23 mouse cellular contexts compared by ENCODE assay signal in genomic region chr1:141104633-141105032, GRCm38 (mm10).
"Had no signal": no experiment of that assay in that cellular context is flagged by ENCODE, and none has a peak within 500 bp of the region (broad histone marks: within the 10 kb centered on the region; RNA-seq: fewer than 3 reads in every experiment).

No protein-coding gene starts in this region.

- DNase-seq: cerebellum, adult 8-10 months; cerebellum, adult 9-10 months; cerebellum, adult 9-11 months; cerebellum, postnatal 25 days; cerebellum, postnatal 36 days; embryo, embryonic 11 days; forebrain, postnatal 0 days; gastrocnemius, adult 2 months; gastrocnemius, postnatal 10 days; gastrocnemius, postnatal 14 days; gastrocnemius, postnatal 25 days; gastrocnemius, postnatal 36 days had no signal

- H3K4me2 ChIP-seq: embryonic facial prominence, embryonic 12.5 days; embryonic facial prominence, embryonic 13.5 days; embryonic facial prominence, embryonic 15.5 days; forebrain, embryonic 12.5 days; forebrain, embryonic 13.5 days; forebrain, embryonic 15.5 days had no signal

- H3K9me3 ChIP-seq: embryonic facial prominence, embryonic 10.5 days; embryonic facial prominence, embryonic 12.5 days; embryonic facial prominence, embryonic 13.5 days; embryonic facial prominence, embryonic 15.5 days; forebrain, embryonic 10.5 days; forebrain, embryonic 12.5 days; forebrain, embryonic 13.5 days; forebrain, embryonic 15.5 days; heart, embryonic 10.5 days had no signal

- H3K36me3 ChIP-seq: embryonic facial prominence, embryonic 10.5 days; embryonic facial prominence, embryonic 12.5 days; embryonic facial prominence, embryonic 13.5 days; embryonic facial prominence, embryonic 15.5 days; forebrain, embryonic 10.5 days; forebrain, embryonic 12.5 days; forebrain, embryonic 15.5 days; heart, embryonic 10.5 days had no signal

- H3K4me1 ChIP-seq: embryonic facial prominence, embryonic 10.5 days; embryonic facial prominence, embryonic 12.5 days; embryonic facial prominence, embryonic 13.5 days; embryonic facial prominence, embryonic 15.5 days; forebrain, embryonic 10.5 days; forebrain, embryonic 12.5 days; forebrain, embryonic 13.5 days; forebrain, embryonic 15.5 days; heart, embryonic 10.5 days had no signal

- H3K9ac ChIP-seq: embryonic facial prominence, embryonic 12.5 days; embryonic facial prominence, embryonic 13.5 days; embryonic facial prominence, embryonic 15.5 days; forebrain, embryonic 12.5 days; forebrain, embryonic 13.5 days; forebrain, embryonic 15.5 days; forebrain, postnatal 0 days had no signal

- H3K27ac ChIP-seq: embryonic facial prominence, embryonic 10.5 days; embryonic facial prominence, embryonic 12.5 days; embryonic facial prominence, embryonic 13.5 days; embryonic facial prominence, embryonic 15.5 days; forebrain, embryonic 10.5 days; forebrain, embryonic 12.5 days; forebrain, embryonic 13.5 days; forebrain, embryonic 15.5 days; gastrocnemius, adult 2 months; heart, adult 2 months; heart, embryonic 10.5 days had no signal

- H3K4me3 ChIP-seq: embryonic facial prominence, embryonic 10.5 days; embryonic facial prominence, embryonic 12.5 days; embryonic facial prominence, embryonic 13.5 days; embryonic facial prominence, embryonic 15.5 days; erythroblast, embryonic 14.5 days; forebrain, embryonic 10.5 days; forebrain, embryonic 12.5 days; forebrain, embryonic 13.5 days; forebrain, embryonic 15.5 days; gastrocnemius, adult 2 months; heart, adult 2 months; heart, embryonic 10.5 days had no signal

- H3K27me3 ChIP-seq: embryonic facial prominence, embryonic 12.5 days; embryonic facial prominence, embryonic 13.5 days; embryonic facial prominence, embryonic 15.5 days; forebrain, embryonic 12.5 days; forebrain, embryonic 13.5 days; forebrain, embryonic 15.5 days had no signal
